Mouse (Mus musculus) testis, postnatal 10 days (tissue): ENCODE results near the gene Lst1.

Source experiments
- DNase-seq: peaks from one replicate; pipeline ENCODE4 v3.0.0; 2021; ENCODE audit warnings: low spot score

The Lst1 gene

DNA sequence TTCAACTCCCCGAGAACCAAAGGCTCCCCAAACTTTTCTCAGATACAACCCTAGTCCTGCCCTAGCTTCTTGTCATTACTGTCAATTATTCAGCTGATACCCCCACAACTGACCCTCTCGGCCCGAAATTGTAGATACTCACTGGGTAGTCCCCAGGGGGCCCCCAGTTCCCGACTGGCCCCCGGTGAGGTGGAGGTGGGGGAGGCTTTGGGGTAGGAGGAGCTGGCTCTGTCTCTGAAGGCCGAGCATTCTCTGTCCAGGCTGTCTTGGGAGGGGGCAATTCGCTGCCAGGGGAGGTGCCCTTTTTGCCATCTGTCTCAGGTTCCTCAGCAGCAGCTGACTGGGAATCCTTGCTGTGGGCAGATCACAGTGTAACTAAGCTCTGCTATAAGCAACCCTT is 28.6 kb downstream of the Lst1 start:
- no peak for DNase-seq

DNA sequence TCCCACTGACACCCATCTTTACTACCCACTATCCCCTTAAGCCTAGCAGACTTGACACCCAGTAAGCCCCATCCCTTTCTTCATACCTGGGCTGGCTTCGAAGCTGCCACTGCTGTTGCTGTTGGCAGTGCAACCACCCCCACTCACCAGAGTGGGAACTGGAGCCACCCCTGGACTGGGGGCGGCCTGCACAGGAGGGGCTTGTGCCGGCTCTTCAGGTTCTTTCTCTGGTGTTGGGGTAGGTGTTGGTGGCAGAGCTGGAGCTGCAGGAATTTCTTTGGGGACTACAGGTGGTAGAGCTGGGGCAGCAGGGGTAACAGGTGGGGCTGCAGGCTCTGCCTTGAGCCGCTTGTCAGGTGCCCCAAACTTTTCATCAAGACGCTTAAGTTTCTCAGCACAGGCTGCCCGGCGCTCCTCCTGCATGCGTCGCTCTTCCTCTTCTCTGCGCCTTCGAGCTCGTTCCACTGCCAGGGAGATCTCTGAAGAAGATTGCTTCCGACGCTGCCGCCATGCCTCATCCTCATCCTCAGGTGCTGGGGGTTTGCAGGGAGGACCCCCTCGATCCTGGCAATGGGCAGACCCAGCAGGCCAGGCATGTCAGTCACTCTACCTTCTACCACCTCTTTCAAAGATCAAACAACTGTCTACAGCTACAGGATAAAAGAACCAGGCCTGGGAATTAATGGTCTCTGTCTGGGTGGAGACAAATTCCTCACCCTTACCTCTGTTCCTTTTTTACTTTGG is 29.2 kb downstream of the Lst1 start:
- no peak for DNase-seq

DNA sequence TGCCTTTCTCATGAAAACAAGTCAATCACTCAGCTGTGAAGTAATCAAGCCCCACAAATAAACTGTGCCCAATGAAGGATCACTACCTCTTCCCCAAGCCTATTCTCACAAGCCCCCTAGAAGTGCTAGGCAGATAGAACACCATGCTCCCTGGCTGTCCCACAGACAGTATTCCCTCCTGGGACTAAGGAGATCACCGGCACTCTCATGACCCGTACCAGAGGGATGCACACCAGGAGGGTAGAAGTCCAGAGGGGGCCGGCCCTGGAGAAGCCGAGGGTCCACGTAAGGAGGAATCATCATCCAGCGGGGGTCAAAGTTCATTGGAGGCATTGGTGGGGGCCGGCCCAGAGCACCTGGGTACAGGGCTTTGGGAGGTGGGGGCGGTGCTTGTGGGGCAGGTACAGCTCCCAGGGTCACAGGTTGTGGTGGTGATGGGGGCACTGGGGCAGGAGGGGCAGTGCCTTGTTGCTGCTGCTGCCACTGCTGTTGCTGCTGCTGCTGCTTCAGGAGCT is 30.5 kb downstream of the Lst1 start:
- no peak for DNase-seq

DNA sequence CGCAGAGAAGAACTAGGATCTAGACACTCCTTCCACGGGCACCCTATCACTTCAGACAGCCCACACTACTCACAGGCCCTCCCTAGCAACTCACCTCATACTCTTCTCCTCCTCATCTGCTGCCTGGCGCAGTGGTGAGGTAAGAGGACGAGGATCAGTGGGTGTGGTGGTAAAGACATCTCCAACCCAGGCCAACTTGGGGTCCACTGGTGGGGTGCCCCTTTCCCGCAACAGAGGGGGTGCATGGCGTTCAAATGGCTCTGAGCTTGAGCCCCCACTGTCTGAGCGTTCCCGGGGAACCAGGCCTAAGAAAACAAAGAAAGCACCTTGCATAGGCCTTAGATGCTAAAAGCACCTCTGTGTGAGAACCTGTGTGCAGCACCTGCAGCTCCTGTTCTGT is 31.0 kb downstream of the Lst1 start:
- no peak for DNase-seq

DNA sequence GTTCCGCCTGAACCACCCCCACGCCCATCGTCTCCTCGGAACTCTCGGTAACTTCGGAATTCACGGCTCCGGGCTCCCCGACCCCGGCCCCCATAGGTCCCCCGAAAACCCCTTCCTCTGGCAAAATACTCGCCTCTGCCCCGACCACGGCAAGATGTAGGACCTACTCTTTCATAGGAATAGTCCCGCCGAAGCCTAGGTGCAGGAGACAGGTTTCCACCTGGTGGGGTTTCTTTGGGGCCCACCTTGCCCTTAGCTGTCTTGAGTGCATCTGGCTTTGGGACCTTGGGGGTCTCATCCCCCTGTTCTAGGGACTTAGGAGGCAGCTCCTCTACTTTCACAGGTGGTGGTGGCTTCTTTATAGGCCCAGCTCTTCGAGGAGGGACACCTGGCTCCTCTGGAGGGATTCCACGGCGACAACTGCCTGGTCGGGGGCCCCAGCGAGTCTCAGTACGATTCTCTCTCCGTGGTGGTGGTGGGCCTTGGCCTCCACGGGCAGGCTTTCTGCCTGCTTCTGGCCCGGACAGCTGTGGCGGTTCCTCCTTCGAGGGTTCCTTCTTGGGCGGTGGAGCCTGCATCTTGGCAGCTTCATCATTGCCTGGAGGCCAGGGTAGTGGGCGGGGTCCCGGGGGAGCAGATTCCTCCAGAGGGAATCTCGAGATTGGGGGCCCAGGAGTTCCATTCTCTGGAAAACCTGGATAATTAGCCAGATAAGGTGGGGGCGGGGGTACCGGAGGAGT is 31.6 kb downstream of the Lst1 start:
- DNase-seq = peak; percentile 68

DNA sequence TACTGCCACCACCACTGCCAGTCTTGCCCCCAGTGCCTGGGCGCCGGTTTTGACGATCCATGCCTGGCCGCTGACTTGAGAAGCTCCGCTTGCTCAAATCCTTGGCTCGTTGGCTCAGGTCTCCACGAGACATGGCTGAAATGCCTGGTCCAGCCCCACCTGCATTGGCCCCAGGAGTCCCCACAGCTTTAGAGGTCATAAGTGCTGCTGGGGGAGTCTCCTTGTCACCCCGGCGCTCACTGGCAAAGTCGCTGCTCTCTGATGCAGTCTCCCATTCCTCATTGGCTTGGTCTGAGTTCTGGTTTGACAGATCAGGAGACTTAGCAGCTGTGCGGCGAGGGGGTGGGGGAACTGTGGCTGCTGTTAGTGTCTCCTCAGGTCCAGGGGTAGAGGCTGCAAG is 32.8 kb downstream of the Lst1 start:
- no peak for DNase-seq

DNA sequence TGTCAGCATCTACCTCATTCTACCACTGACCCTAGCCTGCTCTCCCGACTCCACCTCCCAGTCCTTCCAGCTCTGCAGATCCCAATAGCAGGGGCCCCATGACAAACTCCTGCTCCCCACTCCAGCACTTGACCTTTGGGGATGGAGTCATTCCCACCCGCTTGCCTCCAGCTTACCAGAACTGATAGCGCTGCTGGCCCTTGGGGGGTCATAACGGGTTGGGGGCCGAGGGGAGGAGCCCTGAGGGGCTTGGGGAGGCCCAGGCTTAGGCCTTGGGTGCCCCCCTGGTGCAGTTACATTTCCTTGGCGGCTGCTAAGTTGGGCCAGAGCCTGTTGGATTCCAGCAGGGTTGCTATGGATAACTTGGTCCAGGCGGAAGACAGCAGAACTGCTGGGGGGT is 33.6 kb downstream of the Lst1 start:
- no peak for DNase-seq

DNA sequence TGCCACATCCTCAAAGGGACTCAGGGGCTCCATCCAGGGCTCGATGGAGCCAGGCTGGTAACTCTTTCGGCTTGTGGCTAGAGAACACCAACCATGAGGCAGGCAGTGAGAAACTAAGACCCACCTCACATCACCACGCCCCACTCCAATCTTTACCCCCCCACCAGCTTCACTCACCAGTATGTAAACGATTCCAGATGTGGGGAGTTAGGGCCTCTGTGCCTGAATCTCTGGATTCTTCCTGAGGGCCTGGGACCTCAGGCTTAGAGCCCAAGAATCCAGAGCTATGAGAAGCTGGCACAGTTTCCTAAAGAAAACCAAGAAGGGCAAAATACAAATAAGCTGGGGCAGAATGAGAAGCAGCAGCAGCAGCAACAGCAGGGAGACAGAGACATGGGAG is 34.3 kb downstream of the Lst1 start:
- no peak for DNase-seq

DNA sequence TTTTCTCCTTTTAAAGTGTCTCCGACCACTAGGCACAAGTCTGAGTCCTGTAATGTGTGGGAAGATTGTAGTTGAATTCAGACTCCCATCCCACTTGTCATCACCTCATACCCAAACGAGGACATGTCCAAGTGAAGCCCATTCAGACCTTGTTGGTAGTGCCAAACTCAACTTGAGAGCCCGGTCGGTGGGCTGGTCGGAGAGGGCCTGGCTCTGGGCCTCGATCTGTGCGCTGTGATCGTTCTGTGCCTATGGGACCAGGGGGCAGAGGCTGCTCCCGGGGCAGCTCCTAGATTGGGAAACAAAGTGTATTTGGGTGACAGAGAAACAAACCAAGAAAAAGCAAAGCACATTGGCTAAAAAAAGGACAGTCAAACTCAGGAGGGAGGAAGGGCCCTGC is 35.2 kb downstream of the Lst1 start:
- no peak for DNase-seq

DNA sequence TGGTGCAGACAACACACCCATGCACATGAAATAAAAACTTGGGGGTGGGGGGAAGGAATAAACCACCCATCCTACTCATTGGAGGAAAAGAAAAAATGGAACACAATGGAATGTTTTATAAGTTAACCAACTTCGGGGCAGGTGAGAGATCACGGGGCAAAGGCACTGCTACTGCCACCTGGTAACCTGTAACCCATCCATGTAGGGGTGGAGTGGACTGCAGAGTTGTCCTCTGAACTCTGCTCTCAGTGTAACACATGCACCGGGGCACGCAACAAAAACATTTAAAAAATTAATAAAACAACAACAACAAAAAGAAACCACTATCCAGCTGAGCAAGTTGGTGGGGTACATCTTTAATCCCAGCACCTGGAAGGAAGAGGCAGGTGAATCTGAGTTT is 36.1 kb downstream of the Lst1 start:
- no peak for DNase-seq

DNA sequence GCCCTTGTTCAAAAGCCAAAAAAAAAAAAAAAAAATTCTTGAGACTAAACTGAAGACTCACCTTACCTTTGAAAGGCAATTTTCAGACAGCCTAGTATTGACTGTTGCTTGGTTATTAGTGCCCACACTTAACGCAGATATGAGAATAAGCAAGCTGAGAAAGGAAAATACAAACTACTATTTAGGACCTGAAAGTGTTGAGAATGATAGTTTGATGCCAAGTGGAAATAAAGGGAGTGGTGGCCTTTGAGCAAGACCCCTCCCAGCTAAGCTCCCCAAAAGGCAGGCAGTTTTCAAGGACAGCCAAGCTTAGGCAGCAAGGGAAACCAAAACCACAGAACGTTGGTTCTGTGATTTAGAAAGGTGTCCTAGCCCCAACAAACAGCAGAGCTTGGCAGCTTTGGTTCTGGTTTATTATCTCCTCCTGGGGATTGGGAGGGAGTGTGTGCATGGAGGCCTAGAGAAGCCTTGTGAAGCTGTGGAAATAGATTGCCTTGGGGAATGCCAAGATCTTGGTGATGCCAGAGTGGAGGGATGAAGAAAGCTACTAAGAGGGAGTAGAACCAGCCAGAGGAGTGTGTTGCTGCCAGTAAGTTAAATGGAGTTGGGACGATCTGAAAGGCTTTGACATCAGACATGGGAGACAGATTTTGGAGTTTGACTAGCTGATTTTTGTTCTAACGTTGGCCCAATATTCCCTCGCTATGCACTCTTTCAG is 40.2 kb downstream of the Lst1 start:
- DNase-seq = no peak

DNA sequence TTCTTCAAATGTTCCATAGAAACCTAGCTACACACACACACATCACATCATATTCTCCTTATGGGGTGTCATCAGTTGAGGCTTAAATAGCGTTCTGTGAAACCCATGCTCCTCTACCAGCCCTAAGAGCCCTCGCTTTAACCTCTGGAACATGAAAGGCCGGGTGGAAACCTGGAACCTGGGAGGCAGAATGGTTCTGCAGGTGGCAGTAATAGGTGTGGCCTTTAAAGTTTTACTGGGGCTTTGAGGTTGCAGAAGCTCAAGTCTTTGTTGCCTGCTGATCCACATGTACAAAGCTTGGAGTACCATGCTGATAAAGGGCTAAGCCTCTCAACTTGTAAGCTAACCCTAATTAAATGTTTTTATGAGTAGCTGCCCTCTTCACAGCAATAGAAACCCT is 40.9 kb downstream of the Lst1 start:
- DNase-seq = no peak

DNA sequence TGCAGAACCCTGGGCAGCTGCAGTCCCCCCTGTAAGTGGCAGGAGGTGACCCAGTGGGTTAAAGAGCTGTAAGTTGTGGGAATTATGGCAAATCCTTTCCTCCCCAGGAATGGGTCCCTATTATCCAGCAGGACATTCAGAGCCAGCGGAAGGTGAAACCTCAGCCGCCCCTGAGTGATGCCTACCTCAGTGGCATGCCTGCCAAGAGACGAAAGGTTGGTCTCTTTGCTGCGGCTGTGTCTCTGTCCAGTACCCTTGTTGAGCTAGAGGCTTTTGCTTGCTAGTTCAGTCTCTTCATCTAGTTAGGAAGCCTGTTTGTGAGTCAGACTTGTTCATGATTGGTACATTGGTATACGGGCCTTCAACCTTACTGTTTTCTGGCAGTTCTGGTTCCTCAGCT is 42.1 kb downstream of the Lst1 start:
- no peak for DNase-seq

DNA sequence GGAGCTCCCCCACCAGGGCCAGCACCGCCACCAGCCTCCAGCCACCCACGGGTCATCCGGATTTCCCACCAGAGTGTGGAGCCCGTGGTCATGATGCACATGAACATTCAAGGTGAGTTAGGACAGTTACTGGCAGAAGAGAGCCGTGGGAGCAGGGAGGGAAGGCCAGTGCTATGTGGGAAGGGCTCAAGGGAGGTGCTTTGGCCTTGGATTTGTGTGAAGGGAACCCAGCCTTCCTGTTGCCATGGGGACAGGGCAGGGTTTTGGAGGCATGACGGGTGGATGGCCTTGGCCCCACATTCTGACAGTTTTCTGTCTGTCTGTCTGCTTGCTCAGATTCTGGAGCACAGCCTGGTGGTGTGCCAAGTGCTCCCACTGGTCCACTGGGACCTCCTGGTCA is 46.3 kb downstream of the Lst1 start:
- peak; percentile 86 for DNase-seq

DNA sequence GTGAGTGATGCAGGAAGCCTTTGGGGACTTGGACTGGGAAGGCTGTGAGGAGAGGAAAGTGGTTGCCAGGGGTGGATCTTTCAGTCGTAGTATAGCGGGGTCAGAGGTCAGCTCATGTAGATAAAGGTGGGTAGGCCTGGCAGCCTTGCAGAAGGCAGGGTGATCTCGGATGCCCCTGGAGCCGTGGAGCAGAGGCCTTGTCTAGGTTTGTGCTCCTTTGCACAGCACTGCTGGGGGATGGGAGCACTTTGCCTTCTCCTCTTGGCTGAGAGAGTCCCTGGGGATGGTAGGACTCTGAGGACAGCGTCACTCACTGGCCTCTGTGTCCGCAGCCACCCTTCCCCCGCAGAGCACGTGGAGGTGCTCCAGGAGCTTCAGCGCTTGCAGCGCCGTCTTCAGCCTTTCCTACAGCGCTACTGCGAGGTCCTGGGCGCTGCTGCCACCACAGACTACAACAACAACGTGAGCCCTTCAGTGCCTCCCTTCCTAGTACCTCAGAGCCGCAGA is 47.7 kb downstream of the Lst1 start:
- no peak for DNase-seq

DNA sequence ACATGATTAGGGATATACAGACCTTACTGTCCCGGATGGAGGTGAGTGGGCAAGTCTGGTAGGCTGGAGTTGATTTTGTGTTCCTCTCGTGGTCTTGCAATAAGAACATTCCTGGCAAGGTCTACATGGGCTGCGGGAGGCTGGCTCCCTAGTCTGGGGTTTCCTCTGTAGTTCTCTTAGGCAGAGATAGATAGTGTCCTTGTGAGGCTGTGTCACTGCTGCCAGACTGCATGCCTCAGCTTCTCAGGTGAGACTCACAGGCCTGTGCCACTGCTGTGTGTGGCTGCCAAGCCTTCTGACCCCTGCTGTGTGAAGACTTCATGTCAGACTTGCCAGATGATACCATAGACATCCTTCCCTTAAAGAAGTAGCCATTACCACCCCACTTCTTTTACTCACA is 49.0 kb downstream of the Lst1 start:
- DNase-seq = no peak

DNA sequence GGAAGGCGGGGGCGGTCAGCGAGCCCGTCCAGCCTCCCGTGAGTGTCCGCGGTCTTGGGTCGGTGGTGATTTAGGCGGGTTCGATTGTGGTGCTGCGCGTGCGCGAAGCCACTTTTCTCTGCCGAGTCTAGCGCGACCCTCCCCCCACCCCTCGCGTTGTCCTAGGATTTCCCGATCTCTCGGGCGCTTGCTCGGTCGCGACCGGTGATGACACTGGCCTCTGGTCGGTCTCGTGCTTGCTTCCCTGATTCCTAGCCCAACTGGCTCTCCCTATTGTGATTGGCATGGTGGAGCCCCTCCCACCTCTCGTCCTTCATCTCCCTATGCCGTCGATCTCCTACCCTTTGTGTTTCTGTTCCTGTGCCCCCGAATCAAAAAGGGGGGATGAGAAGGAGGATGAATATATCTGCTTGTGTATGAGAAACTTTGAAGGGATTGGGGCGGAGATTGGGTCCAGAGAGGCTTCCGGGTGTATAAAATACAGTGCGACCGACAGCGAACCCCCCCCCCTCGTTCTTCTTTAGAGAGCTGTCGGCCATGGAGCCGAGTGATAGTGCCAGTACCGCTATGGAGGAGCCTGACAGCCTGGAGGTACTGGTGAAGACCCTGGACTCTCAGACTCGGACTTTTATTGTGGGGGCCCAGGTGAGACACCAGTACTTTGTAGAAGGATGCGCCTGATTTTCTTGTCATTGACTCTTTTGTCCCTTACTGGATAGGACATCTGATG is 52.5 kb downstream of the Lst1 start:
- no peak for DNase-seq
